Comparison of ENCODE assay signal across 8 mouse cellular contexts in genomic region chr1:34849745-34850342, GRCm38 (mm10). TPM values are rescaled to one million over a fixed set of nuclear protein-coding genes. Genes with fewer than 3 reads are reported as not detected.
A peak's percentile ranks its signal among the peaks of the same experiment; 100 is the strongest.
DNase-seq lines count a peak whose midpoint lies in the region; ATAC-seq lines count a peak whose summit lies in the region.

Gene Plekhb2, plus strand, starts transcription at chr1:34849976.

- H3K9ac ChIP-seq in intestine, embryonic 16.5 days (ENCODE audit: low read depth, low read length): peak within 1 kb of the TSS; percentile 90

- intact Hi-C loops in left cerebral cortex, postnatal 25 days (cut with DNase I): no loop called here

- H3K27ac ChIP-seq in intestine, embryonic 16.5 days (ENCODE audit: low read length): peak within 1 kb of the TSS; percentile 82

- peaks cover 4% of the 10 kb centered on the region for H3K4me1 ChIP-seq in intestine, embryonic 16.5 days (ENCODE audit: control insufficient read depth, insufficient read depth, low read length)

- WGBS in intestine, embryonic 16.5 days: 0% methylated on average over 39 of the region's 40 CpGs

- peak; percentile 91 for DNase-seq in adrenal gland, adult 8-10 months
- DNase-seq in embryo, embryonic 9.5 days (ENCODE audit: extremely low spot score): peak; percentile 85
- DNase-seq in gonadal fat pad, adult 2 months (ENCODE audit: low read depth): no peak
- DNase-seq in left cerebral cortex, postnatal 25 days (ENCODE audit: low spot score in 2 of 2): peak; percentile 89 to 91
- peak; percentile 92 for DNase-seq in mesoderm, embryonic 11.5 days (ENCODE audit: low read depth, low spot score)
- peak; percentile 89 for DNase-seq in right cerebral cortex, postnatal 25 days
- peak; percentile 75 to 83 for DNase-seq in urinary bladder, postnatal 4 days (ENCODE audit: low spot score in 2 of 2)

- no peaks in the 10 kb centered on the region for H3K36me3 ChIP-seq in intestine, embryonic 16.5 days (ENCODE audit: control insufficient read depth, insufficient read depth, low read length)

- no peaks in the 10 kb centered on the region for H3K9me3 ChIP-seq in intestine, embryonic 16.5 days (ENCODE audit: control insufficient read depth, low read length)

- peak within 1 kb of the TSS; percentile 70 for H3K4me2 ChIP-seq in intestine, embryonic 16.5 days (ENCODE audit: low read depth, low read length)

- no peaks in the 10 kb centered on the region for H3K27me3 ChIP-seq in intestine, embryonic 16.5 days (replicated peaks; ENCODE audit: control insufficient read depth, insufficient read depth, low read length)

- peak within 1 kb of the TSS; percentile 74 for H3K4me3 ChIP-seq in intestine, embryonic 16.5 days (ENCODE audit: low read length)

- peak; percentile 84 for ATAC-seq in intestine, embryonic 16.5 days

RNA-seq across cellular contexts. Expression of gene Plekhb2, which starts in this region (rescaled TPM):
- total RNA-seq in adrenal gland, adult 8-10 months (2022): 100 to 1,000 TPM; 196 to 281 (median 226) TPM
- 49.1 and 67.3 TPM in 2 replicates for polyA plus RNA-seq in gonadal fat pad, adult 2 months (2012; rRNA removed)
- polyA plus RNA-seq in intestine, embryonic 16.5 days (2015; fragmentation: Nextera tagmentation; extraction: Ambion mirVana): 118 and 132 TPM in 2 replicates
- total RNA-seq in left cerebral cortex, postnatal 25 days (2021): 100 to 1,000 TPM; 248 to 261 TPM
